Mouse (Mus musculus): ENCODE measurements around the gene Arfgap1. TPM values are rescaled to one million over a fixed set of nuclear protein-coding genes. Genes with fewer than 3 reads are reported as not detected.

The Arfgap1 gene
- polyA plus RNA-seq, 1 experiment: 104 TPM

- DNase-seq (ENCODE audit: low read depth): peak; percentile 92
- no peak for TF ChIP-seq CTCF (IDR thresholded peaks at IDR 0.05; ENCODE audit: borderline replicate concordance, extremely low read depth, insufficient read depth, insufficient read length)
- TF ChIP-seq POLR2A (IDR thresholded peaks at IDR 0.05; ENCODE audit: borderline replicate concordance, extremely low read depth, insufficient read depth, insufficient read length, poor library complexity, severe bottlenecking): no peak
Measured at GRCm38 (mm10) chr2:180952731-180953171, 14.3 kb upstream of the Arfgap1 start.

GRCm38 (mm10) chr2:180953638-180954037 is 13.4 kb upstream of the Arfgap1 start:
- TF ChIP-seq CTCF (IDR thresholded peaks at IDR 0.05; ENCODE audit: borderline replicate concordance, extremely low read depth, insufficient read depth, insufficient read length) (no peak), POLR2A (IDR thresholded peaks at IDR 0.05; ENCODE audit: borderline replicate concordance, extremely low read depth, insufficient read depth, insufficient read length, poor library complexity, severe bottlenecking) (no peak)
- peak; percentile 61 for DNase-seq (ENCODE audit: low read depth)

DNA sequence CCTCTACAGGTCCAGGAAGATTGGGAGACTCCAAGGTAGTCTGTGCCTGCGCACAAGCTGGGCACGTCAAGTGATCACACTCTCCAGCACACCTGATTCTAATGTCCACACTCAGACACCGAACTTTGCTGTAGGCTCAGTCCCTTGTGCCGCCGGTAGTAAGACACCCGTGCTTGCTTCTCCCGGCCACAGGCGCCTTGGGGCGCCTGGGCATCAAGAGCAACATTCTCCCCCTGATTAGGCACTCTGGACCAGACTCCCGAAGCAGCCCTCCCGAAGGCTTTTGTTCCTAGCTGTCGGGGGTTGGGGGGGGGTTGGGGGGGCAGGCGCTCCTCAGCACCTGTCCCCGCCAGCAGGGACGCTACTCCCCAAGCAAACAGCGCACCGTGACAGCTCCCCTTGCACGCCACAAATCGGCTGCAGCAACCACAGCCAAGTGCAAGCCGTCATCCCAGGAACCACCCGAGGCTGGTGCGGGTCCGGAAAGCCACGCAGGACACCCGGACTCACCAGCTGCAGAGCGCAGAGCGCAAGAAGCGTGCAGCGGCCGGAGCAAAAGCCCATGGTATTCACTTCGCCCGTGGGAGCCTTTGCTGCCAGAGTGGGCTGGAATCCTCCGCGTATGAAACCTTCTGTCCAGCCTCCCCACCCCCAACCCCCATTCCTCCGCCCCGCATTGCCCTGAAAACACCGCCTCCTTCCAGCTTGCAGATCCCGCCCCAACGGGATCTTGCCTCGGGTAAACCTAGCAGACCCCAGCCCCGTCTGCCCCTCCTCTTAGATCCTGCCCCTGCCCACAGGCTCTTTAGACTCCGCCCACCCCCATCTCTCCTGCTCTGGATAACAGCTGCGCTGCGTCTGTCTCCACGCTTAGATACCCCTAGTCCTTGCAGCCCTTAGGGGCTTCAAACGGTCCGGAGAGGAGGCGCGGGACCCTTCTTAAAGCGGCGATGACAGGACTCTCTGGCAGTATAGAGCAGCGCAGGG is 12.7 kb upstream of the Arfgap1 start, which contains the start of gene Nkain4:
Gene Nkain4, minus strand, starts transcription at position 639 of the 987 bp plus-strand sequence.
- DNase-seq (ENCODE audit: low read depth): peak; percentile 97
- TF ChIP-seq POLR2A (IDR thresholded peaks at IDR 0.05; ENCODE audit: borderline replicate concordance, extremely low read depth, insufficient read depth, insufficient read length, poor library complexity, severe bottlenecking): peak; percentile 26; the same call in 1 of the 2 replicates
- peak; percentile 16; the same call in 1 of the 2 replicates for TF ChIP-seq CTCF (IDR thresholded peaks at IDR 0.05; ENCODE audit: borderline replicate concordance, extremely low read depth, insufficient read depth, insufficient read length)

DNA sequence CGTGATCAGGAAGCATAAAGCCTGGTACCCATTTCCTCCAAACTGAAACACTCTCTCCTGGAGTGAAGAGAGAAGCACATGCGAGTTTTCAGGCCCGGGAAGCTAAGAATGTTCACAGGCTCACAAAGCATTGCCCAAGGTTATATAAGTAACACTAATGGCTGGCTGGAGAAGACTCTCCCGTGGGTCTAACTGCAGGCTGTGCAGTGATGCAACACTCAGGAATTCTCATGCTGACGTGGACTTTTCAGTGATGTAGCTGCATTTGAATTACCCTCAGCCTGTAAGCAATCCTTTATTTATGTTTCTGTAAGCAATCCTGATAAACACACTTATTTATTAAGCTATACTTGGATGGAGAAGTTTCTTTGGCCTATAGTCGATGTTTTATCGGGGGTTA is 7.4 kb upstream of the Arfgap1 start:
- TF ChIP-seq CTCF (IDR thresholded peaks at IDR 0.05; ENCODE audit: borderline replicate concordance, extremely low read depth, insufficient read depth, insufficient read length) (no peak), POLR2A (IDR thresholded peaks at IDR 0.05; ENCODE audit: borderline replicate concordance, extremely low read depth, insufficient read depth, insufficient read length, poor library complexity, severe bottlenecking) (no peak)
- DNase-seq (ENCODE audit: low read depth): no peak

GRCm38 (mm10) chr2:180960187-180960586 is 6.8 kb upstream of the Arfgap1 start:
- no peak for DNase-seq (ENCODE audit: low read depth)
- no peak for TF ChIP-seq CTCF (IDR thresholded peaks at IDR 0.05; ENCODE audit: borderline replicate concordance, extremely low read depth, insufficient read depth, insufficient read length)
- TF ChIP-seq POLR2A (IDR thresholded peaks at IDR 0.05; ENCODE audit: borderline replicate concordance, extremely low read depth, insufficient read depth, insufficient read length, poor library complexity, severe bottlenecking): no peak

DNA sequence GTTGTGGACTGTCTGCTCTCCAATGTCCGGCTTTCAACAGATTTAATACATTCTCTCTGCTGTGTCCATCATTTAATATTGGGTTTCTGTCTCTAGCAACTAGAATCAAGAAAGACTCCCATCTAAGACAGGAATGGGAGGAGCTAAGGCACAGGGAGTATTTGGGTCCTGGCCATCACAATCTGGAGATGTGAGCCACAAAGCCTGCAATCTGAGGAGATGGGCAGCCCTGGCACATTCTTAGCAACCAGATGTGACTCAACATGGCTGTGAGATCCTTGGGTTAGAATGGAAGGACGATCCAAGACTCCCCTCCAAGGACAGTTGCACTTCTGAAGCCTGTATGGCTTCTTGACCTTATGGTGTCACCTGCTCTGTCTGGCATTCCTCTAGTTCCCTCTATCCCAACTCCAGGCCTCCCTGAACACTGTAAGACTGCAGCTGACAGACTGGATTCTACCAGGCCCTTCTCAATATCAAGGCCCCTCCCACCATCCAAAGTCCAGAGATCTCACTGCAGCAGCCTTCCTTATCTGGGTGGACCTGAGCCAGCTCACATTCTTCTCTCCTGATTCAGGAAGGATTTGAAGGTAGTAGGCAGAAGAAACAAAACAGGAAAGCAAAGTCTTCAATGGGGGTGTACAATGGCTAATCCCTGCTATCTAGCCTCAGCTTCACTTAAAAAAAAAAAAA is 4.3 kb upstream of the Arfgap1 start:
- no peak for DNase-seq (ENCODE audit: low read depth)
- TF ChIP-seq POLR2A (IDR thresholded peaks at IDR 0.05; ENCODE audit: borderline replicate concordance, extremely low read depth, insufficient read depth, insufficient read length, poor library complexity, severe bottlenecking): no peak
- TF ChIP-seq CTCF (IDR thresholded peaks at IDR 0.05; ENCODE audit: borderline replicate concordance, extremely low read depth, insufficient read depth, insufficient read length): no peak

DNA sequence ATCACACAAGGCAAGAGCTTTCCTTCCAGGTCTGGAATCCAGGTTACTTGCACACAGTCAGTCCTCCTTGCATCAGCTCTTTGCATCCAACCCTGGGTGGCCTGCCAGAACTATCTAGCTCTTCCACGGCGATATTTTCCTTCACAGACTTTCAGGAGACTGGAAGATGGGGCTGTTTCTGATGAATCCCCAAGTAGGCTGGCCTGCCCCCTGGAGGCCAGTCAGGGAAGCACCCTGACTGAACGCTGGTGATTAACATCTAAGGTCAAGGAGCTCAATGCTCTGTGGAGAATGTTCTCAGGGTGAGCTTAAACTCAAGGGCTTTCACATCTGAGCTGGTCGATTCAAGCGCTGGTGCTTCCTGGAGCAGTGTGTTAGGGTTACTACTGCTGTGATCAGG is 3.1 kb upstream of the Arfgap1 start:
- TF ChIP-seq CTCF (IDR thresholded peaks at IDR 0.05; ENCODE audit: borderline replicate concordance, extremely low read depth, insufficient read depth, insufficient read length): peak; percentile 94
- TF ChIP-seq POLR2A (IDR thresholded peaks at IDR 0.05; ENCODE audit: borderline replicate concordance, extremely low read depth, insufficient read depth, insufficient read length, poor library complexity, severe bottlenecking): no peak
- peak; percentile 76 for DNase-seq (ENCODE audit: low read depth)

DNA sequence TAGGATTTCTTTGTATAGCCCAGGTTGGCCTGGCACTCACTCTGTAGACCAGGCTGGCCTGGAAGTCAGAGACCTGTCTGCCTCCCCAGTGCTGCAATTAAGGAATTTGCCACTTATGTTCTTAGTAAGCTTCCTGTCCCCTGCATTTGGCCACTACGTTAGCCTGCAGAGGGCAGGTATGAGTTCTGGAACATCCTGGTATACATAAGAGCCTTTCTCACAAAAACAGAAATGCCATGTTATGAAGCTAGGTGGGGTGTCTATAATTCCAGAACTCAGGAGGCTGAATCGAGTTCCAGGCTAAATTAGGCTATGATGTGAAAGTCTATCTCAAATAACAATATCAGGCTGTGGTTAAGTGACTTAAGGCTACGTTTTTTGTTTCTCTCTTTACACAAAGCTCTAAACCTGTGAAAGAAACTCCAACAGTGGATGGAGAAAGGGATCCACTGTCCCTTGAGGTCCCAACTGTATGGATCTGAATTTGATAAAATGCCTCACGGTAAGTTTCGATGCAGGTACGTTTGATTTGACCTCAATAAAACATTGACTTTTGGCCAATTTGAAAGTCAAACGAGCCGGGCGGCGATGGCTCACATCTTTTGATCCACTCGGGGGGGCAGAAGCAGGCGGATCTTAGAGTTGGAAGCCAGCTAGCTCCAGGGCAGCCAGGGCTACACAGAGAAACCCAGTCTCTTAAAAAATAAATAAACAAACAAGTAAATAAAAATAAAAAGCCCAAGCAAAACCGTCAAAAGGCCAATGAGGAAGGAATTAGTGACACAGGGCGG is 738 bp upstream of the Arfgap1 start:
- peak; percentile 61 for DNase-seq (ENCODE audit: low read depth)
- TF ChIP-seq POLR2A (IDR thresholded peaks at IDR 0.05; ENCODE audit: borderline replicate concordance, extremely low read depth, insufficient read depth, insufficient read length, poor library complexity, severe bottlenecking): no peak
- TF ChIP-seq CTCF (IDR thresholded peaks at IDR 0.05; ENCODE audit: borderline replicate concordance, extremely low read depth, insufficient read depth, insufficient read length): no peak; the same call in 1 of the 2 replicates

- TF ChIP-seq POLR2A (IDR thresholded peaks at IDR 0.05; ENCODE audit: borderline replicate concordance, extremely low read depth, insufficient read depth, insufficient read length, poor library complexity, severe bottlenecking): no peak
- no peak for TF ChIP-seq CTCF (IDR thresholded peaks at IDR 0.05; ENCODE audit: borderline replicate concordance, extremely low read depth, insufficient read depth, insufficient read length)
- DNase-seq (ENCODE audit: low read depth): no peak
Measured at GRCm38 (mm10) chr2:180981133-180981532, 14.1 kb downstream of the Arfgap1 start.

GRCm38 (mm10) chr2:180985635-180986034 is 18.6 kb downstream of the Arfgap1 start:
- no peak for TF ChIP-seq CTCF (IDR thresholded peaks at IDR 0.05; ENCODE audit: borderline replicate concordance, extremely low read depth, insufficient read depth, insufficient read length)
- no peak for TF ChIP-seq POLR2A (IDR thresholded peaks at IDR 0.05; ENCODE audit: borderline replicate concordance, extremely low read depth, insufficient read depth, insufficient read length, poor library complexity, severe bottlenecking)
- DNase-seq (ENCODE audit: low read depth): no peak
